Mouse (Mus musculus) midbrain, postnatal 0 days (tissue): ENCODE measurements around the gene Mphosph9. TPM values are rescaled to one million over a fixed set of nuclear protein-coding genes. Genes with fewer than 3 reads are reported as not detected.

Experiments
- ATAC-seq: fragments of 200-750 bp; cut with Nextera tagmentation; 2 replicates; pipeline ENCODE4 v1.8.0; 2017; ENCODE audit warnings: moderate number of reproducible peaks, mild to moderate bottlenecking, moderate TSS enrichment, moderate library complexity; ENCODE audit not compliant: low FRiP score
- DNase-seq: peaks from one replicate; pipeline ENCODE4 v3.0.0-alpha.2; 2015; ENCODE audit warnings: low spot score
- H3K27ac ChIP-seq: fragments of 300-500 bp; sonication (generic); 2 replicates; pipeline ENCODE4 v1.5.1; 2014; ENCODE audit warnings: low read depth, mild to moderate bottlenecking, low read length, mixed read lengths
- H3K27me3 ChIP-seq: fragments of 300-500 bp; sonication (generic); 2 replicates; pipeline ENCODE4 v1.6.1; 2014; ENCODE audit warnings: low read length, control low read depth, mixed read lengths; ENCODE audit not compliant: insufficient read depth
- H3K36me3 ChIP-seq: fragments of 300-500 bp; sonication (generic); 2 replicates; pipeline ENCODE4 v1.6.1; 2014; ENCODE audit warnings: low read length, control low read depth, mixed read lengths; ENCODE audit not compliant: insufficient read depth
- H3K4me1 ChIP-seq: fragments of 300-500 bp; sonication (generic); 2 replicates; pipeline ENCODE4 v1.6.1; 2014; ENCODE audit warnings: mild to moderate bottlenecking, control low read depth, antibody characterized with exemption, low read length, mixed read lengths; ENCODE audit not compliant: insufficient read depth
- H3K4me2 ChIP-seq: fragments of 300-500 bp; sonication (generic); 2 replicates; pipeline ENCODE4 v1.6.1; 2014; ENCODE audit warnings: low read depth, mild to moderate bottlenecking, low read length, mixed read lengths; ENCODE audit not compliant: poor library complexity, severe bottlenecking
- H3K4me3 ChIP-seq: fragments of 300-500 bp; sonication (generic); 2 replicates; pipeline ENCODE4 v1.5.1; 2014; ENCODE audit warnings: low read depth, mild to moderate bottlenecking, low read length, moderate library complexity
- H3K9ac ChIP-seq: fragments of 300-500 bp; sonication (generic); replicated peaks from 2 replicates; pipeline ENCODE4 v1.6.1; 2014; ENCODE audit warnings: mild to moderate bottlenecking, low read length, moderate library complexity, mixed read lengths; ENCODE audit not compliant: poor library complexity, severe bottlenecking
- H3K9me3 ChIP-seq: fragments of 300-500 bp; sonication (generic); 2 replicates; pipeline ENCODE4 v1.6.1; 2016; ENCODE audit warnings: low read length, control low read depth
- CTCF ChIP-seq: IDR thresholded peaks from 2 replicates; pipeline ENCODE4 v1.5.1; 2016; ENCODE audit warnings: antibody characterized with exemption, mild to moderate bottlenecking
- WGBS: fragments of 180-500 bp; shearing (Covaris S2); extraction: QIAGEN DNeasy Blood & Tissue Kit; methylation state at CpG from one replicate; pipeline ENCODE4 v1.1.7; 2014; 5-methylcytosine and 5-hydroxymethylcytosine counted together
- polyA plus RNA-seq: library from polyadenylated mRNA; unstranded; fragments of >200 nt; fragmentation: Nextera tagmentation; extraction: Ambion mirVana; gene quantifications from 2 replicates; pipeline ENCODE4 v1.2.1, GENCODE M21; 2015
- total RNA-seq: library from RNA; depleted of rRNA; stranded (reverse); fragments of >200 nt; gene quantifications from 2 replicates; pipeline ENCODE4 v1.2.3, GENCODE M21; 2014; rRNA removed

Mphosph9 gene
- total and polyA plus RNA-seq, 2 experiments from 2014 or later = 9.6 to 19.0 TPM

DNA sequence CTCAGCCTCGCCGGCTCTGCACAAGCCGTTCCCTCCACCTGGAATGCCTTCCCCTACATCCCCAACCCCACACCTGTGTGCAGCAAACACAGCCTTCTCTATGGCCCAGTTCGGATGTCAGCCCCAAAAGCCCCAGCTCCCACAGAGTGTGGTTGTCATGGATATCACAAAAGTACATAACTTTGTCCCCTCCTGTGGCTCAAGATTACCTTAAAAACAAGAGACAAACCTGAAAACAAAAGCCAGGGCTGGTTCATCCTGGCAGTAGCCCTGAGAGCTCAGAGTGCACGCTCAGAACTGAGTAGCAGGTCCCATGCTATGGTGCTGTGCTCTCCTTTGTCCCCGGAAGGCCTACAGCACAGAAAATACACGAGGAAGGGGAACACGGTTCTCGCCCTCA is 122.6 kb downstream of the Mphosph9 start:
- Histone ChIP-seq H3K27ac (no peak overlapping the region), H3K9me3 (no peaks in the 10 kb centered on the region)
- WGBS = 72% methylated on average over 9 of the region's 9 CpGs

GRCm38 (mm10) chr5:124204127-124204794 is 123.5 kb downstream of the Mphosph9 start:
- no peak for DNase-seq
- no peak overlapping the region for H3K9ac ChIP-seq
- H3K36me3 ChIP-seq = peaks cover 2% of the 10 kb centered on the region; the same call in 1 of the 2 replicates
- no peak overlapping the region for H3K27ac ChIP-seq
- H3K4me1 ChIP-seq = 0 out of 2 replicates have a peak, but pooled peaks cover 7% of the 10 kb centered on the region
- no peaks in the 10 kb centered on the region for H3K9me3 ChIP-seq
- 76% methylated on average over 9 of the region's 9 CpGs for WGBS
- ATAC-seq = no peak
- no peak for TF ChIP-seq CTCF
- no peak overlapping the region for H3K4me2 ChIP-seq
- H3K27me3 ChIP-seq = no peaks in the 10 kb centered on the region
- no peak overlapping the region for H3K4me3 ChIP-seq

More for the DNA sequence above, 122.6 kb downstream of the Mphosph9 start:
- Histone ChIP-seq H3K4me3 (no peak overlapping the region), H3K36me3 (no peaks in the 10 kb centered on the region), H3K27me3 (no peaks in the 10 kb centered on the region), H3K4me2 (no peak overlapping the region), H3K4me1 (peaks cover 9% of the 10 kb centered on the region; the same call in 1 of the 2 replicates), H3K9ac (no peak overlapping the region)
- TF ChIP-seq CTCF = no peak
- no peak for ATAC-seq
- DNase-seq = no peak

- WGBS = 90% methylated on average over 4 of the region's 4 CpGs
- H3K4me1 ChIP-seq = 0 out of 2 replicates have a peak, but pooled peaks cover 7% of the 10 kb centered on the region
- no peak overlapping the region for H3K27ac ChIP-seq
- no peak for TF ChIP-seq CTCF
- no peaks in the 10 kb centered on the region for H3K9me3 ChIP-seq
- DNase-seq (no peak), ATAC-seq (no peak)
- no peak overlapping the region for H3K4me2 ChIP-seq
- H3K36me3 ChIP-seq = peaks cover 3% of the 10 kb centered on the region; the same call in 1 of the 2 replicates
- H3K4me3 ChIP-seq = no peak overlapping the region
- H3K9ac ChIP-seq = no peak overlapping the region
- no peaks in the 10 kb centered on the region for H3K27me3 ChIP-seq
Measured at GRCm38 (mm10) chr5:124203251-124203650, 124.5 kb downstream of the Mphosph9 start.

DNA sequence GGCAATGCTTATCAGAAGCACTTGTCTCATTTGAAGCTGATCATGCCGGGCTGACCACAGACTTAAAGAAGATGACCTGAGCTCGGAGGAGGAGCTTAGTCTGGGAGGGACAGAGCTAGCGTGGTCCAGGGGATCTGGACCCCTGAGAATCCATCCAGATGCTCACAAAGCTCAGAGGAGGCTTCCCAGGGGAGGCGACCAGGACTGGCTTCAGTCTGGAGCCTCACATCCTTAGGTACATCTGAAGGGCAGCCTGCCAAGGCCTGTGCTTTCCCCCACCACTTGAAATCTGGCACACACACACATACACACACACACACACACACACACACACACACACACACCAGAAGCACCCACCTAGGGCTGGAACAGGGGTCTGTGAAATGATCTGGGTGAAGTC is 125.7 kb downstream of the Mphosph9 start:
- Histone ChIP-seq H3K4me2 (no peak overlapping the region), H3K27me3 (no peaks in the 10 kb centered on the region), H3K4me1 (0 out of 2 replicates have a peak, but pooled peaks cover 7% of the 10 kb centered on the region), H3K27ac (no peak overlapping the region), H3K9me3 (no peaks in the 10 kb centered on the region), H3K36me3 (peaks cover 3% of the 10 kb centered on the region; the same call in 1 of the 2 replicates), H3K4me3 (no peak overlapping the region), H3K9ac (no peak overlapping the region)
- ATAC-seq (no peak), DNase-seq (no peak)
- WGBS = 69% methylated on average over 4 of the region's 4 CpGs
- no peak for TF ChIP-seq CTCF

- Histone ChIP-seq H3K27ac (no peak overlapping the region), H3K4me1 (0 out of 2 replicates have a peak, but pooled peaks cover 5% of the 10 kb centered on the region), H3K9ac (no peak overlapping the region), H3K4me2 (no peak overlapping the region), H3K36me3 (peaks cover 3% of the 10 kb centered on the region; the same call in 1 of the 2 replicates), H3K4me3 (no peak overlapping the region), H3K9me3 (no peaks in the 10 kb centered on the region), H3K27me3 (no peaks in the 10 kb centered on the region)
- TF ChIP-seq CTCF = no peak
- WGBS = 83% methylated on average over 2 of the region's 2 CpGs
- DNase-seq = no peak
- no peak for ATAC-seq
Measured at GRCm38 (mm10) chr5:124201564-124201963, 126.2 kb downstream of the Mphosph9 start.

Other genes with a start within 250 kb of the Mphosph9 start
- gene Abcb9, start 232.2 kb downstream of the Mphosph9 start, total RNA-seq = 41.7 and 42.1 TPM in 2 replicates
- 29.6 and 30.1 TPM in 2 replicates for gene Abcb9, start 232.2 kb downstream of the Mphosph9 start, polyA plus RNA-seq
- 54.5 and 70.4 TPM in 2 replicates for gene Ogfod2, start 215.7 kb downstream of the Mphosph9 start, total RNA-seq
- 36.2 and 39.5 TPM in 2 replicates for gene Ogfod2, start 215.7 kb downstream of the Mphosph9 start, polyA plus RNA-seq
- gene Arl6ip4, start 211.9 kb downstream of the Mphosph9 start, total RNA-seq = 40.8 and 47.3 TPM in 2 replicates
- 120 and 124 TPM in 2 replicates for gene Arl6ip4, start 211.9 kb downstream of the Mphosph9 start, polyA plus RNA-seq
- 48.1 and 66.2 TPM in 2 replicates for gene Pitpnm2, start 78.2 kb downstream of the Mphosph9 start, total RNA-seq
- 8.6 and 10.1 TPM in 2 replicates for gene Pitpnm2, start 78.2 kb downstream of the Mphosph9 start, polyA plus RNA-seq
- 9.0 and 9.4 TPM in 2 replicates for gene 2810006K23Rik, start 117 bp upstream of the Mphosph9 start, total RNA-seq
- 7.8 TPM in 2 replicates for gene 2810006K23Rik, start 117 bp upstream of the Mphosph9 start, polyA plus RNA-seq
- gene Cdk2ap1, start 35.1 kb upstream of the Mphosph9 start, total RNA-seq = 104 and 164 TPM in 2 replicates
- gene Cdk2ap1, start 35.1 kb upstream of the Mphosph9 start, polyA plus RNA-seq = 65.0 and 65.2 TPM in 2 replicates
- gene Sbno1, start 98.0 kb upstream of the Mphosph9 start, total RNA-seq = 41.0 and 54.5 TPM in 2 replicates
- 68.9 and 80.4 TPM in 2 replicates for gene Sbno1, start 98.0 kb upstream of the Mphosph9 start, polyA plus RNA-seq
- gene Kmt5a, start 112.0 kb upstream of the Mphosph9 start, total RNA-seq = 27.4 and 39.0 TPM in 2 replicates
- gene Kmt5a, start 112.0 kb upstream of the Mphosph9 start, polyA plus RNA-seq = 13.3 and 15.3 TPM in 2 replicates
- 32.3 and 38.6 TPM in 2 replicates for gene Rilpl2, start 150.4 kb upstream of the Mphosph9 start, total RNA-seq
- 33.8 and 34.3 TPM in 2 replicates for gene Rilpl2, start 150.4 kb upstream of the Mphosph9 start, polyA plus RNA-seq
- gene Snrnp35, start 155.2 kb upstream of the Mphosph9 start, total RNA-seq = 5.2 and 10.7 TPM in 2 replicates
- gene Snrnp35, start 155.2 kb upstream of the Mphosph9 start, polyA plus RNA-seq = 10.1 and 13.0 TPM in 2 replicates
- gene Rilpl1, start 203.4 kb upstream of the Mphosph9 start, total RNA-seq = 14.8 and 14.9 TPM in 2 replicates
- gene Rilpl1, start 203.4 kb upstream of the Mphosph9 start, polyA plus RNA-seq = 11.2 and 11.9 TPM in 2 replicates
- gene Tmed2, start 212.7 kb upstream of the Mphosph9 start, total RNA-seq = 228 and 273 TPM in 2 replicates
- 313 and 326 TPM in 2 replicates for gene Tmed2, start 212.7 kb upstream of the Mphosph9 start, polyA plus RNA-seq
- gene Ddx55, start 224.9 kb upstream of the Mphosph9 start, total RNA-seq = 14.9 and 20.5 TPM in 2 replicates
- gene Ddx55, start 224.9 kb upstream of the Mphosph9 start, polyA plus RNA-seq = 21.9 and 26.9 TPM in 2 replicates